Mouse (Mus musculus) heart, postnatal 0 days (tissue): Measurements from ENCODE around the gene Mcoln1. TPM values are rescaled to one million over a fixed set of nuclear protein-coding genes. Genes with fewer than 3 reads are reported as not detected.

Experiments
- ATAC-seq: fragments of 200-750 bp; cut with Nextera tagmentation; 2 replicates; pipeline ENCODE4 v1.8.0; 2017; ENCODE audit warnings: low read depth, moderate number of reproducible peaks, moderate library complexity; ENCODE audit not compliant: insufficient read depth
- DNase-seq: peaks from one replicate; pipeline ENCODE4 v3.0.0-alpha.2; 2016; ENCODE audit warnings: low spot score
- H3K27ac ChIP-seq: fragments of 300-500 bp; sonication (generic); 2 replicates; pipeline ENCODE4 v1.5.1; 2014; ENCODE audit warnings: low read depth, mild to moderate bottlenecking
- H3K27me3 ChIP-seq: fragments of 300-500 bp; sonication (generic); 2 replicates; pipeline ENCODE4 v1.6.1; 2014; ENCODE audit warnings: low read length, mixed read lengths; ENCODE audit not compliant: control insufficient read depth, insufficient read depth
- H3K36me3 ChIP-seq: fragments of 300-500 bp; sonication (generic); replicated peaks from 2 replicates; pipeline ENCODE4 v1.6.1; 2014; ENCODE audit warnings: low read length, mixed read lengths; ENCODE audit not compliant: control insufficient read depth, insufficient read depth
- H3K4me1 ChIP-seq: fragments of 300-500 bp; sonication (generic); 2 replicates; pipeline ENCODE4 v1.6.1; 2014; ENCODE audit warnings: antibody characterized with exemption; ENCODE audit not compliant: control insufficient read depth, insufficient read depth
- H3K4me2 ChIP-seq: fragments of 300-500 bp; sonication (generic); 2 replicates; pipeline ENCODE4 v1.6.1; 2014; ENCODE audit warnings: low read depth, mild to moderate bottlenecking, low read length, moderate library complexity
- H3K4me3 ChIP-seq: fragments of 300-500 bp; sonication (generic); 2 replicates; pipeline ENCODE4 v1.5.1; 2014; ENCODE audit warnings: low read depth, low read length
- H3K9ac ChIP-seq: fragments of 300-500 bp; sonication (generic); replicated peaks from 2 replicates; pipeline ENCODE4 v1.6.1; 2014; ENCODE audit warnings: low read depth, low read length, mixed read lengths
- H3K9me3 ChIP-seq: fragments of 300-500 bp; sonication (generic); replicated peaks from 2 replicates; pipeline ENCODE4 v1.6.1; 2016; ENCODE audit warnings: low read length; ENCODE audit not compliant: control insufficient read depth
- CTCF ChIP-seq: IDR thresholded peaks from 2 replicates; pipeline ENCODE4 v1.5.1; 2016; ENCODE audit warnings: antibody characterized with exemption, control low read depth, low read depth
- EP300 ChIP-seq: IDR thresholded peaks from 2 replicates; pipeline ENCODE4 v1.6.1; 2016; ENCODE audit warnings: antibody characterized with exemption, low read depth
- WGBS: fragments of 180-500 bp; shearing (Covaris S2); extraction: QIAGEN DNeasy Blood & Tissue Kit; methylation state at CpG from one replicate; pipeline ENCODE4 v1.1.7; 2014; 5-methylcytosine and 5-hydroxymethylcytosine counted together
- polyA plus RNA-seq: library from polyadenylated mRNA; unstranded; fragments of >200 nt; fragmentation: Nextera tagmentation; extraction: Ambion mirVana; gene quantifications from 2 replicates; pipeline ENCODE4 v1.2.1, GENCODE M21; 2015
- total RNA-seq: library from RNA; depleted of rRNA; stranded (reverse); fragments of >200 nt; gene quantifications from 2 replicates; pipeline ENCODE4 v1.2.3, GENCODE M21; 2014; ENCODE audit warnings: low replicate concordance; rRNA removed

The Mcoln1 gene
- total RNA-seq (47.6 and 56.5 TPM in 2 replicates), polyA plus RNA-seq (32.7 and 32.9 TPM in 2 replicates)

GRCm38 (mm10) chr8:3500235-3501090 lies at the start of gene Mcoln1:
Gene Mcoln1 (plus strand): TSS chr8:3500457.
- ATAC-seq (peak; percentile 87), DNase-seq (peak; percentile 95)
- Histone ChIP-seq H3K4me3 (peak within 1 kb of the TSS; percentile 59), H3K27me3 (no peaks in the 10 kb centered on the region), H3K9ac (peak within 1 kb of the TSS; percentile 62), H3K27ac (peak within 1 kb of the TSS; percentile 85), H3K9me3 (no peaks in the 10 kb centered on the region), H3K36me3 (peaks cover 11% of the 10 kb centered on the region), H3K4me2 (peak within 1 kb of the TSS; percentile 76), H3K4me1 (no peaks in the 10 kb centered on the region; the same call in 1 of the 2 replicates)
- WGBS, result under 1% methylated on average over 70 of the region's 70 CpGs
- TF ChIP-seq CTCF (no peak), EP300 (peak; percentile 9; the same call in 1 of the 2 replicates)

GRCm38 (mm10) chr8:3450670-3451069 lies 49.6 kb upstream of the Mcoln1 start:
- H3K27ac ChIP-seq, result no peak overlapping the region
- no peaks in the 10 kb centered on the region for H3K27me3 ChIP-seq
- no peak; the same call in 1 of the 2 replicates for ATAC-seq
- no peaks in the 10 kb centered on the region for H3K9me3 ChIP-seq
- no peaks in the 10 kb centered on the region for H3K4me1 ChIP-seq
- peaks cover 85% of the 10 kb centered on the region for H3K36me3 ChIP-seq
- 25% methylated on average over 5 of the region's 5 CpGs for WGBS
- peak; percentile 39 for DNase-seq
- no peak overlapping the region for H3K4me2 ChIP-seq
- H3K9ac ChIP-seq, result no peak overlapping the region
- no peak overlapping the region for H3K4me3 ChIP-seq
- TF ChIP-seq EP300 (no peak), CTCF (peak; percentile 90)

GRCm38 (mm10) chr8:3451992-3452391 lies 48.3 kb upstream of the Mcoln1 start:
- Histone ChIP-seq H3K4me3 (no peak overlapping the region), H3K27ac (no peak overlapping the region), H3K9me3 (no peaks in the 10 kb centered on the region), H3K36me3 (peaks cover 85% of the 10 kb centered on the region), H3K4me1 (no peaks in the 10 kb centered on the region), H3K9ac (no peak overlapping the region), H3K4me2 (no peak overlapping the region), H3K27me3 (no peaks in the 10 kb centered on the region)
- DNase-seq (no peak), ATAC-seq (no peak)
- TF ChIP-seq EP300 (no peak), CTCF (no peak)
- WGBS, result 95% methylated on average over 25 of the region's 25 CpGs

GRCm38 (mm10) chr8:3463248-3463647 lies 37.0 kb upstream of the Mcoln1 start:
- TF ChIP-seq EP300 (no peak), CTCF (no peak)
- H3K36me3 ChIP-seq, result 0 out of 2 replicates have a peak, but pooled peaks cover 4% of the 10 kb centered on the region
- H3K27me3 ChIP-seq, result no peaks in the 10 kb centered on the region
- 75% methylated on average over 2 of the region's 2 CpGs for WGBS
- ATAC-seq, result no peak
- DNase-seq, result no peak
- no peaks in the 10 kb centered on the region for H3K9me3 ChIP-seq
- no peak overlapping the region for H3K27ac ChIP-seq
- no peak overlapping the region for H3K9ac ChIP-seq
- H3K4me1 ChIP-seq, result peaks cover 6% of the 10 kb centered on the region; the same call in 1 of the 2 replicates
- no peak overlapping the region for H3K4me3 ChIP-seq
- H3K4me2 ChIP-seq, result no peak overlapping the region

GRCm38 (mm10) chr8:3464309-3464708 lies 35.9 kb upstream of the Mcoln1 start:
- Histone ChIP-seq H3K9ac (no peak overlapping the region), H3K36me3 (no peaks in the 10 kb centered on the region), H3K4me1 (peaks cover 6% of the 10 kb centered on the region; the same call in 1 of the 2 replicates), H3K9me3 (no peaks in the 10 kb centered on the region), H3K4me3 (no peak overlapping the region), H3K4me2 (no peak overlapping the region), H3K27ac (no peak overlapping the region), H3K27me3 (no peaks in the 10 kb centered on the region)
- TF ChIP-seq CTCF (peak; percentile 54), EP300 (no peak)
- ATAC-seq (no peak), DNase-seq (peak; percentile 13)
- 53% methylated on average over 5 of the region's 5 CpGs for WGBS
